Mouse (Mus musculus): ENCODE measurements around the gene Olfr1328. TPM values are rescaled to one million over a fixed set of nuclear protein-coding genes. Genes with fewer than 3 reads are reported as not detected.

Olfr1328 gene
- total RNA-seq (2023), result not detected

GRCm38 (mm10) chr4:118938512-118938911 is at the start of gene Olfr1328:
Gene Olfr1328 (minus strand): TSS chr4:118938612.

GRCm38 (mm10) chr4:118961141-118961628 is 22.8 kb upstream of the Olfr1328 start, which contains the start of gene Lao1:
Gene Lao1 (plus strand): TSS chr4:118961578.

GRCm38 (mm10) chr4:118917365-118917764 is 21.0 kb downstream of the Olfr1328 start, which contains the start of gene Olfr1329:
Gene Olfr1329 (minus strand): TSS chr4:118917465.

GRCm38 (mm10) chr4:118888297-118888696 is 50.1 kb downstream of the Olfr1328 start, which contains the start of gene Olfr1330:
Gene Olfr1330 (plus strand): TSS chr4:118888597.

Other genes starting within 250 kb of the Olfr1328 start
- not detected for gene Olfr1342, start 245.9 kb downstream of the Olfr1328 start, total RNA-seq (2023)
- gene Olfr1341, start 235.1 kb downstream of the Olfr1328 start, total RNA-seq (2023), result not detected
- not detected for gene Olfr1340, start 218.5 kb downstream of the Olfr1328 start, total RNA-seq (2023)
- gene Olfr1339, start 206.4 kb downstream of the Olfr1328 start, total RNA-seq (2023), result not detected
- not detected for gene Olfr1338, start 179.9 kb downstream of the Olfr1328 start, total RNA-seq (2023)
- not detected for gene Olfr1337, start 156.0 kb downstream of the Olfr1328 start, total RNA-seq (2023)
- not detected for gene Olfr1335, start 128.7 kb downstream of the Olfr1328 start, total RNA-seq (2023)
- not detected for gene Olfr1333, start 102.3 kb downstream of the Olfr1328 start, total RNA-seq (2023)
- not detected for gene Olfr1331, start 74.0 kb downstream of the Olfr1328 start, total RNA-seq (2023)
- gene Olfr1330, start 50.0 kb downstream of the Olfr1328 start, total RNA-seq (2023), result not detected
- not detected for gene Olfr1329, start 21.1 kb downstream of the Olfr1328 start, total RNA-seq (2023)
- gene Lao1, start 23.0 kb upstream of the Olfr1328 start, total RNA-seq (2023), result not detected
- gene Slc2a1, start 170.1 kb upstream of the Olfr1328 start, total RNA-seq (2023), result 10 to 100 TPM; 27.2 to 46.2 TPM
- 10 to 100 TPM in 1 of 2 experiments, 1 to 10 TPM in 1; 6.5 to 10.3 TPM for gene Zfp691, start 235.6 kb upstream of the Olfr1328 start, total RNA-seq (2023)

Data from T-cell, adult 66 days (primary cell).